Mouse (Mus musculus): ENCODE results near the gene Fam57a. TPM values are rescaled to one million over a fixed set of nuclear protein-coding genes. Genes with fewer than 3 reads are reported as not detected.

The Fam57a gene
- polyA plus RNA-seq, 1 experiment from 2014 or later = 30.1 TPM

- ATAC-seq (ENCODE audit: low FRiP score) (no peak), DNase-seq (ENCODE audit: low spot score) (no peak)
- Histone ChIP-seq H3K9ac (no peak overlapping the region), H3K36me3 (replicated peaks; ENCODE audit: control insufficient read depth, insufficient read depth) (peaks cover 32% of the 10 kb centered on the region), H3K27ac (no peak overlapping the region), H3K4me3 (replicated peaks; ENCODE audit: low read length) (no peak overlapping the region), H3K4me1 (replicated peaks; ENCODE audit: control insufficient read depth, insufficient read depth, low read length) (peaks cover 12% of the 10 kb centered on the region), H3K4me2 (replicated peaks) (no peak overlapping the region), H3K27me3 (ENCODE audit: control insufficient read depth, insufficient read depth, low read length) (no peaks in the 10 kb centered on the region), H3K9me3 (ENCODE audit: control insufficient read depth, low read length) (no peaks in the 10 kb centered on the region)
- WGBS = 75% methylated on average over 4 of the region's 4 CpGs
Measured at GRCm38 (mm10) chr11:76150980-76151379, 28.5 kb upstream of the Fam57a start.

- Histone ChIP-seq H3K36me3 (replicated peaks; ENCODE audit: control insufficient read depth, insufficient read depth) (peaks cover 54% of the 10 kb centered on the region), H3K4me2 (replicated peaks) (no peak overlapping the region), H3K27me3 (ENCODE audit: control insufficient read depth, insufficient read depth, low read length) (no peaks in the 10 kb centered on the region), H3K9me3 (ENCODE audit: control insufficient read depth, low read length) (no peaks in the 10 kb centered on the region), H3K9ac (no peak overlapping the region), H3K4me1 (replicated peaks; ENCODE audit: control insufficient read depth, insufficient read depth, low read length) (peaks cover 1% of the 10 kb centered on the region), H3K4me3 (replicated peaks; ENCODE audit: low read length) (no peak overlapping the region), H3K27ac (no peak overlapping the region)
- ATAC-seq (ENCODE audit: low FRiP score) (no peak), DNase-seq (ENCODE audit: low spot score) (no peak)
- WGBS = 93% methylated on average over 5 of the region's 5 CpGs
Measured at GRCm38 (mm10) chr11:76153236-76153951, 26.1 kb upstream of the Fam57a start.

- no peaks in the 10 kb centered on the region for H3K9me3 ChIP-seq (ENCODE audit: control insufficient read depth, low read length)
- 95% methylated on average over 2 of the region's 2 CpGs for WGBS
- H3K4me3 ChIP-seq (replicated peaks; ENCODE audit: low read length) = no peak overlapping the region
- no peak overlapping the region for H3K9ac ChIP-seq
- no peaks in the 10 kb centered on the region for H3K4me1 ChIP-seq (replicated peaks; ENCODE audit: control insufficient read depth, insufficient read depth, low read length)
- H3K4me2 ChIP-seq (replicated peaks) = no peak overlapping the region
- no peak overlapping the region for H3K27ac ChIP-seq
- H3K27me3 ChIP-seq (ENCODE audit: control insufficient read depth, insufficient read depth, low read length) = no peaks in the 10 kb centered on the region
- DNase-seq (ENCODE audit: low spot score) (no peak), ATAC-seq (ENCODE audit: low FRiP score) (no peak)
- peaks cover 62% of the 10 kb centered on the region for H3K36me3 ChIP-seq (replicated peaks; ENCODE audit: control insufficient read depth, insufficient read depth)
Measured at GRCm38 (mm10) chr11:76154200-76154599, 25.3 kb upstream of the Fam57a start.

- Histone ChIP-seq H3K27ac (no peak overlapping the region), H3K36me3 (replicated peaks; ENCODE audit: control insufficient read depth, insufficient read depth) (peaks cover 67% of the 10 kb centered on the region), H3K9ac (no peak overlapping the region), H3K4me2 (replicated peaks) (no peak overlapping the region), H3K9me3 (ENCODE audit: control insufficient read depth, low read length) (no peaks in the 10 kb centered on the region), H3K4me1 (replicated peaks; ENCODE audit: control insufficient read depth, insufficient read depth, low read length) (no peaks in the 10 kb centered on the region), H3K4me3 (replicated peaks; ENCODE audit: low read length) (no peak overlapping the region), H3K27me3 (ENCODE audit: control insufficient read depth, insufficient read depth, low read length) (no peaks in the 10 kb centered on the region)
- WGBS = 90% methylated on average over 2 of the region's 2 CpGs
- ATAC-seq (ENCODE audit: low FRiP score) (no peak), DNase-seq (ENCODE audit: low spot score) (no peak)
Measured at GRCm38 (mm10) chr11:76154861-76155260, 24.6 kb upstream of the Fam57a start.

- Histone ChIP-seq H3K4me2 (replicated peaks) (no peak overlapping the region), H3K27me3 (ENCODE audit: control insufficient read depth, insufficient read depth, low read length) (no peaks in the 10 kb centered on the region), H3K27ac (no peak overlapping the region), H3K36me3 (replicated peaks; ENCODE audit: control insufficient read depth, insufficient read depth) (peaks cover 88% of the 10 kb centered on the region), H3K4me3 (replicated peaks; ENCODE audit: low read length) (no peak overlapping the region), H3K9ac (no peak overlapping the region), H3K9me3 (ENCODE audit: control insufficient read depth, low read length) (no peaks in the 10 kb centered on the region), H3K4me1 (replicated peaks; ENCODE audit: control insufficient read depth, insufficient read depth, low read length) (no peaks in the 10 kb centered on the region)
- 91% methylated on average over 2 of the region's 2 CpGs for WGBS
- DNase-seq (ENCODE audit: low spot score) = no peak
- no peak for ATAC-seq (ENCODE audit: low FRiP score)
Measured at GRCm38 (mm10) chr11:76158375-76158774, 21.1 kb upstream of the Fam57a start.

GRCm38 (mm10) chr11:76160251-76160650 is 19.2 kb upstream of the Fam57a start:
- H3K9me3 ChIP-seq (ENCODE audit: control insufficient read depth, low read length) = no peaks in the 10 kb centered on the region
- H3K4me1 ChIP-seq (replicated peaks; ENCODE audit: control insufficient read depth, insufficient read depth, low read length) = no peaks in the 10 kb centered on the region
- H3K9ac ChIP-seq = no peak overlapping the region
- 78% methylated on average over 6 of the region's 6 CpGs for WGBS
- DNase-seq (ENCODE audit: low spot score) (no peak), ATAC-seq (ENCODE audit: low FRiP score) (no peak)
- no peak overlapping the region for H3K4me3 ChIP-seq (replicated peaks; ENCODE audit: low read length)
- no peak overlapping the region for H3K27ac ChIP-seq
- no peaks in the 10 kb centered on the region for H3K27me3 ChIP-seq (ENCODE audit: control insufficient read depth, insufficient read depth, low read length)
- no peak overlapping the region for H3K4me2 ChIP-seq (replicated peaks)
- peaks cover 80% of the 10 kb centered on the region for H3K36me3 ChIP-seq (replicated peaks; ENCODE audit: control insufficient read depth, insufficient read depth)

- H3K4me2 ChIP-seq (replicated peaks) = no peak overlapping the region
- H3K4me1 ChIP-seq (replicated peaks; ENCODE audit: control insufficient read depth, insufficient read depth, low read length) = no peaks in the 10 kb centered on the region
- peaks cover 27% of the 10 kb centered on the region for H3K36me3 ChIP-seq (replicated peaks; ENCODE audit: control insufficient read depth, insufficient read depth)
- DNase-seq (ENCODE audit: low spot score) (no peak), ATAC-seq (ENCODE audit: low FRiP score) (no peak)
- 98% methylated on average over 4 of the region's 4 CpGs for WGBS
- H3K9ac ChIP-seq = no peak overlapping the region; the same call in 1 of the 2 replicates
- no peak overlapping the region for H3K27ac ChIP-seq
- no peaks in the 10 kb centered on the region for H3K27me3 ChIP-seq (ENCODE audit: control insufficient read depth, insufficient read depth, low read length)
- H3K9me3 ChIP-seq (ENCODE audit: control insufficient read depth, low read length) = no peaks in the 10 kb centered on the region
- no peak overlapping the region for H3K4me3 ChIP-seq (replicated peaks; ENCODE audit: low read length)
Measured at GRCm38 (mm10) chr11:76166657-76167056, 12.8 kb upstream of the Fam57a start.

- H3K27ac ChIP-seq = no peak overlapping the region
- H3K4me1 ChIP-seq (replicated peaks; ENCODE audit: control insufficient read depth, insufficient read depth, low read length) = no peaks in the 10 kb centered on the region
- 32% methylated on average over 5 of the region's 5 CpGs for WGBS
- H3K4me2 ChIP-seq (replicated peaks) = no peak overlapping the region
- peaks cover 31% of the 10 kb centered on the region for H3K36me3 ChIP-seq (replicated peaks; ENCODE audit: control insufficient read depth, insufficient read depth)
- H3K4me3 ChIP-seq (replicated peaks; ENCODE audit: low read length) = no peak overlapping the region
- H3K9me3 ChIP-seq (ENCODE audit: control insufficient read depth, low read length) = no peaks in the 10 kb centered on the region
- H3K9ac ChIP-seq = no peak overlapping the region
- no peaks in the 10 kb centered on the region for H3K27me3 ChIP-seq (ENCODE audit: control insufficient read depth, insufficient read depth, low read length)
- DNase-seq (ENCODE audit: low spot score) (peak; percentile 91), ATAC-seq (ENCODE audit: low FRiP score) (no peak)
Measured at GRCm38 (mm10) chr11:76167079-76167765, 12.2 kb upstream of the Fam57a start.

GRCm38 (mm10) chr11:76168976-76169375 is 10.5 kb upstream of the Fam57a start:
- H3K4me3 ChIP-seq (replicated peaks; ENCODE audit: low read length) = no peak overlapping the region
- 71% methylated on average over 3 of the region's 3 CpGs for WGBS
- no peaks in the 10 kb centered on the region for H3K4me1 ChIP-seq (replicated peaks; ENCODE audit: control insufficient read depth, insufficient read depth, low read length)
- H3K36me3 ChIP-seq (replicated peaks; ENCODE audit: control insufficient read depth, insufficient read depth) = peaks cover 33% of the 10 kb centered on the region
- H3K9ac ChIP-seq = no peak overlapping the region
- DNase-seq (ENCODE audit: low spot score) (no peak), ATAC-seq (ENCODE audit: low FRiP score) (no peak)
- H3K27ac ChIP-seq = no peak overlapping the region
- no peak overlapping the region for H3K4me2 ChIP-seq (replicated peaks)
- H3K27me3 ChIP-seq (ENCODE audit: control insufficient read depth, insufficient read depth, low read length) = no peaks in the 10 kb centered on the region
- H3K9me3 ChIP-seq (ENCODE audit: control insufficient read depth, low read length) = no peaks in the 10 kb centered on the region
